Mouse (Mus musculus) ovary, adult 2 months (tissue): Measurements from ENCODE around the gene Tnpo3. TPM values are rescaled to one million over a fixed set of nuclear protein-coding genes. Genes with fewer than 3 reads are reported as not detected.

Source experiments
- polyA plus RNA-seq: library from polyadenylated mRNA; depleted of rRNA; stranded (reverse); fragments of >200 nt; gene quantifications from 2 replicates; pipeline ENCODE4 v1.2.3, GENCODE M21; 2012; rRNA removed

The Tnpo3 gene
- polyA plus RNA-seq = 46.4 and 99.4 TPM in 2 replicates

DNA sequence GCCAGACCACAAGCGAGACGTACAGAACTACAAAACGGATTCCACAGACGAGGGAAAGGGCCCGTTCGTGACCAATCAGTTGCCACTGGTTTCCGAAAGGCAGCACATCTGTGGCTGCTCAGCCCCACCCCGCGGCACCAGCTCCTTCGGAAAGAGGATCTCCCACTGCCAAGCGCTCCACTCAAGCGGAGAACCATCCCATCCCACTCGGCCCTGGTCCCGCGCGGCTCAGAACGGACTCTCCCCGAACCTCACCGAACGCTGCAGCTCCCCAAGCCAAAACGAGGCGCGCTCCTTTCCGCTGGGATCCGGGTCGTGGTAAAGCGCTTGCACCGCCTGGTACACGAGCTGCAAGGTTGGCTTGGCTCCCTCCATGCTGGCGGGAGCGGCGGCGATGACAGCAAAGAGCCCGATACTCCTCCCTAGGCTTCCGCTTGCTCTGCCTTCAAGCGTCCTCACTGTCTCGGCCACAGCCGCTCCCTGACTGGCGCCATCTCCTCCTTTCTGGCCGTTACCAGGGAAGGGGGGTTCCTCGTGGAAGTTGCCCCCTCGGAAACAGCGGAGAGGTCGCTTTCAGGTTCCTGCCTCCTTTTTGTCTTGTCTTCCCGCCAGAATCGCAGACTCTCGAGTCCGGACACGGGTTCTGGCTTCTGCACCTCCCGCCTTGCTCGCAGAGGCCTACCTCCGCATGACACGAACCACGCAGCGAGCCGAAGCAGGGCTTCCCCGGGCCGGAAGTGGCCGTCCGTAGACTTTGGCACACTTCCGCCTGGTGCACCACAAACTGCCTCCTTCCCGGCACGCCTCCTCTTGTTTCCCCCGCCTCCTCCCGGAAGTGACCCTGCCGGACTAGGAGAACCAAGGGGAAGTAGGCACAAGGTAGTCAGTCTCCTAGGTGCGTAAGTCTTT lies at the start of gene Tnpo3:
Gene Tnpo3 (minus strand): TSS at position 777 of the 909 bp plus-strand sequence.

DNA sequence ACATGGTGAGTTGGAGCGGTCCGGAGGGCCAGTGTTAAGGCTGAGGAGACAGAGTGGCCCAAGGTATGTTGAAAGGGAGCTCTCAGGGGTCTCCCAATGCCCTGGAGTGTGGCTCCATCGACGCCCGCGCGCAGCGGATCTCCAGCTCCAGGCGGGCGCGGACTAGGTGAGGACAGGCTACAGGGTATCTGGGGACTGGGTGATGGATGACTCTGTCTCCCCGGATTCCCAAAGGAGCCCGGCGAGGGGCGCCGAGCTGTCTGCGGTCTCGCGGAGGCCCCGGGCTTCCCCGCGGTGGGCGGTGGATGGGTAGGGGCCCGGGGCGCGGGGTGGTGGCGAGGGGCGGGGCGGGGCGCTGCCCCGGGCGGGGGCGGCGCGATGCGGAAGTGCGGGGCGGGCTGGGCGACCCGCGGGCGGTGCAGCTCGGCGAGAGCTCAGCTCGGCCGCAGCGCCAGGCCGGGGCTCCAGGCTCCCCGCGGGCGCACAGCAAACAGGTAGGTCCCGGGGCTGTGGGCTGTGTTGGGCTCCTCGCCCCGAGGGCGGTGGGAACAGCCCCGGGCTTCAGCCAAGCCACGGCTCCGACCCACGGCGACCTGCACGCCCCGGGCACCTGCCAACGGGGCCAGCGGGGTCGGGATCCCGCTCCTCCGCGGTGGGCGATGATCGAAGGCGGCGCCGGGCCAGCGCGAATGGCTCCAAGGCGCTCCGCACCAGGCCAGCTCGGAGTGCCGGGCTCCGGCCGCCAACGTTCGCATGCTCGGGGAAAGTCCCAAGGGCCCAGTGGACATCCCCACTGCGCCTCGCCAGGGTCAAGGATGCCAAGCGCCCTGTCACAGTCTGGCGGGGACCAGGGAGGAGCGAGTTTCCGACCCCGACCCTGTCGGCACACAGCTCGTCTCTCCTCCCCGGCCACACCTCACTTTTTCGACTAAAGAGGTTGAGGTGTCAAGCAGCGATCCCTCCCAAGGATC lies 83.1 kb downstream of the Tnpo3 start, which contains the start of gene Irf5:
Gene Irf5 (plus strand): TSS at position 345 of the 971 bp plus-strand sequence.

DNA sequence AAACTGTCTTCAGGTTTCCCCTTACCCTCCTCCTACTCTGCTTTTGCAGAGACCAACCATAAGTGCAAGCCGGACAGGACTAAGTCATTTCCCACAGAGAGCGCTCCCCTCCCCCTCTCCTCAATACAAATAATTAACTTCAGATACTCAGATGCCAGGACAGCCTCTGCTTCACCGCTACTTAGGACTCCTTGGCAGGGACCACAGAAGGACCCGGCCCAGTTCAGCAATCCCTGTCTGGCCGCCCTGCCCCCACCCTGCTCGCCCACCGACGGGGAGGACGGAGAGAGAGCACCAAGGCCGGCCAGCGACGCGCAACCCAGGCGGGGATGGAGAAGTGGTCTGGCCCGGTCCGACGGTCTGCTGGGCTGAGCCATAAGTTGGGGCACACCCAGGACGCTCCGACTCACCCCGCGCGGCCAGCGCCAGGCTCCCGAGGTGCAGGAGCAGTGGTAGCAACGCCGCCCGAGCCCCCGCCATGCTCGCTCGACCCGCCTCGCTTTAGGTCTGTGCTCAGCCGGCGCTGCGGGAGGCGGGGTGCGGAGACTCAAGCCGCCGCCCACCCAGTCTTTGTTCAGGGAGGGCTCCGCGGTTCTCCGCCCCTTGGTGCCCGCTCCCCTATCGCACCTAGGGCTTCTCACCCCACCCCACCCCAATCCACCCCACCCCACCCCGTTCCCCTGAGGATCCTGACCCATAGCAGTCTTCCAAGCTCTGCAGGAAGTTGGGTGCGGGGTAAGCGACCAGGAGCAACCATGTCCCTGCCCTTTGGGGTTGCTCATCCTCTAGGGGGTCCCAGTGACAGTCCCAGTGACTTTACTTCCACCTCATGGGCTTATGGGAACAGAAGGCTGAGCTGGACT lies 102.0 kb downstream of the Tnpo3 start, which contains the start of gene Kcp:
Gene Kcp (minus strand): TSS at position 506 of the 863 bp plus-strand sequence.

Other genes with a start within 250 kb of the Tnpo3 start
- 0.70 and 1.8 TPM in 2 replicates for gene Opn1sw, start 221.4 kb downstream of the Tnpo3 start, polyA plus RNA-seq
- gene Ccdc136, start 213.6 kb downstream of the Tnpo3 start, polyA plus RNA-seq = 10.6 and 13.4 TPM in 2 replicates
- 30.3 and 40.6 TPM in 2 replicates for gene Flnc, start 176.6 kb downstream of the Tnpo3 start, polyA plus RNA-seq
- gene Atp6v1f, start 142.2 kb downstream of the Tnpo3 start, polyA plus RNA-seq = 265 TPM in 2 replicates
- gene Atp6v1fnb, start 138.4 kb downstream of the Tnpo3 start, polyA plus RNA-seq = not detected in 2 replicates
- 35.8 and 41.1 TPM in 2 replicates for gene Kcp, start 101.9 kb downstream of the Tnpo3 start, polyA plus RNA-seq
- 22.0 and 22.5 TPM in 2 replicates for gene Irf5, start 83.3 kb downstream of the Tnpo3 start, polyA plus RNA-seq
- gene Tspan33, start 84.3 kb upstream of the Tnpo3 start, polyA plus RNA-seq = 7.5 and 9.0 TPM in 2 replicates
- 131 and 133 TPM in 2 replicates for gene Smo, start 125.6 kb upstream of the Tnpo3 start, polyA plus RNA-seq
- 20.6 and 22.4 TPM in 2 replicates for gene Ahcyl2, start 158.1 kb upstream of the Tnpo3 start, polyA plus RNA-seq